Mouse (Mus musculus) frontal cortex, postnatal 10 days (tissue): ENCODE results near the gene Ifi27l2a.
"Not testable (repeated sequence)": the region's sequence is repeated elsewhere in the genome, so short reads cannot be mapped to it uniquely, and the experiment has no call there.

Experiments used
- DNase-seq, 2 experiments: peaks; one replicate each; pipeline ENCODE4 v3.0.0; 2022; ENCODE audit warnings: low spot score in 2 of 2, mixed read lengths in 1 of 2

Ifi27l2a gene

GRCm38 (mm10) chr12:103443524-103443923 is at the start of gene Ifi27l2a:
Gene Ifi27l2a, minus strand, starts transcription at chr12:103443680.
- no peak for DNase-seq

DNA sequence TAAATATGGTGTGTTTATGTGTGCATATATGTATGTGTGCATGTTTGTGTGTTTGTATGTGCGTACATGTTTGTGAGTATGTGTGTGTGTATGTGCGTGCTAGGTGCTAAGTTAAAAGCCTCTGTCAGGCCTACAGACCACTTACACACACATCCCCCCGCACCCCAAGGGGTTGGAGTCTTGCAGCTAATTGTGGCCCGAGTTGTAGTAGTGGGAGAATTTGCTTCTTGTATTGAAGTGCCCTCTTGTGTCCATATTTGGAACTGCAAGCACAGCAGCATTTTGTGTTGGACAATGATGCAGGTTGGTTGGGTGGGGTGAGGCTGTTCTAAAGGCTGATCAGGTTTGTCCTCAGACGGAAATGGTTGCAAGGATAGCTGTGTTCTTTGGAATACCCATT is 49.3 kb upstream of the Ifi27l2a start:
- DNase-seq = peak; percentile 39 to 56

- no peak for DNase-seq
Measured at GRCm38 (mm10) chr12:103491091-103491730, 47.7 kb upstream of the Ifi27l2a start.

GRCm38 (mm10) chr12:103487750-103488149 is 44.3 kb upstream of the Ifi27l2a start:
- no peak for DNase-seq

DNA sequence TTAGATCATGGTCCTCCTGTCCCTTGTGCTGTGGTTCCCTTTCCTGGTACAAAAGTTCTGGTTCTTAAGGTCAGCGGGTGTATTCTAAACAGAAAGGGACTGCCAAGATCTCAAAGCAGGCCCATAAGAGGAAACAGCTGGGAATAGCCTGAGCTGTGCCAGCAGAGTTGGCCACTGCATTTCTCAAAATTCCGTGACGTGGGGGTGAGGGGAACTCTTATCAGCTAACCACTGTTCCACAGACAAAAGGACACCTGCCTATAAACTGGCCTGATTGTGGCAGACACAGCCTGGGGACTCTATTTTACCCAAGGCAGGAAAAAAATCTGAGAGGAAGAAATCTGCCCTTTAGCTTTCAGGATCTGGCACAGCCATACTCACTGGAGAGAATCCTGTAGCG is 43.8 kb upstream of the Ifi27l2a start:
- DNase-seq = no peak

DNA sequence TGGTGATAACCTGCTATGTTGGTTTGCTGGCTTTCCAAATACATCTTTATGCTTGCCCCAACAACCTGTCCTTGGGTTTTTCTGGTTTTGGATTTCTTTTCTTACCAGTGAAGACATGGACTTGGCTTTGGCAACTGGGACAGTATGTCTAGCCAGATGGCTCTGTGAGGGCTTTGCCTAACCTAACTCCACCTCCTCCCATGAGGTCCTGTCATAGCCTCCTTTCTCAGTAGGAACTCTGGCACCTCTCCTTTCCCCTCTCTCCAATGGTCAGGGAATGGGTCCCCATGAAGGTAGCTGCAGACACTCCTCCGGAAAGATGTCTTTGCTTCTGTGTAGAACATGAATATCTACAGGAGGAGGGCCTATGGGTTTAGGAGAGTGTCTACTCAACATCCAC is 43.2 kb upstream of the Ifi27l2a start:
- DNase-seq = no peak

DNA sequence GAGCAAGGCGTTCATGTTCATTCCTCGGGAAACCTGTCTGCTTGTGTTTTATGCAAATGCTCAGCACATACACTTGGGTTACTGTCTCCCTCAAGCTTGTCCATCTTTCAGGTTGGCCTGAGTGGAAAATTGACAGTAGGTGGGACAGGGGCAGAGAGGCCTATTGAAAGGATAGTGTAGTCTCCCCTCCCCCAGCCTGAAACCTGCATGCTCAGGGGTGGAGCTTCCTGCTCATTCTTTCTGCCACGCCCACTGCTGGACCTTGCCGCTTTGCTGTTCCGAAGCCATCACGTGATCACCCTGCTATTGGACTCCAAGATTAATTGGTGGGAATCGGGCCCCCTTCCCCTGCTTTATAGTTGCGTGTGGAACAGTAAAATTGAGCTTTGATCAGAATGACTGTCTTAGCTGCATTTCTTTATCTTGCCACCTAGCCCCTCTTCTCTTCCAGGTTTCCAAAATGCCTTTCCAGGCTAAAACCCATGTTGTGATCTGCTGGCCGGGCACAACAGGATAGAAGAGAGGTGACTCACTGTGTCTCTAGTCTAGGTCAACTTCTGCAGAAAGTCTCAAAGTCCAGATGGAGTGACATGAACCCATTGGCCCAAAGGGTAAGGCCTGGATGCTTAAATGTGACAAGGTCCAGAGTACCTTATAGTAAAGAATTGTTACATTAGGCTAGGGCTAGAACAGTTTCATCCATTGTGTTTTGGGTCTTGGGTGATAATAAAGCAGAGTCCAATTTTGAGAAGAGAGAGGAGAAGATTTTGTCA is 40.9 kb upstream of the Ifi27l2a start:
- DNase-seq = not testable (repeated sequence)

DNA sequence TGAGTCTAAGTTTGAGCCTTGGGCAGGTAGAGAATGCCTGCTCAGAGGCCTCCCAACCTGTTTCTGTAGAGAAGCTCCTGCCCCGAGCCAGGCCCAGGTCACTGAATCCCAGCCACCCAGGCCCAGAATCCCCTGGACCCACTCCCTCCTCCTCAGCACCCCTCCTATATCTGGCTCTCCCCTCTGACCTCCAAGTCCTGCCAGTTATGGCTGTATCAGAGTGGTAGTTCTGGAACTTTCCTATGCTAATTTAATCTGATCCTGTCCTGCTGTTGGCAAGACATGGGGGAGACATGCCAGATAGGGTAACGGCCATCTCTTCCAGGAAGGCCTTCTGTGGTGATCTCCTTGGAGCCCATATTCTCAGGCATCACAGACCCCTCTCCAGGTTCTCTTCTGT is 39.3 kb upstream of the Ifi27l2a start:
- no peak for DNase-seq

- no peak for DNase-seq
Measured at GRCm38 (mm10) chr12:103481671-103482070, 38.2 kb upstream of the Ifi27l2a start.

DNA sequence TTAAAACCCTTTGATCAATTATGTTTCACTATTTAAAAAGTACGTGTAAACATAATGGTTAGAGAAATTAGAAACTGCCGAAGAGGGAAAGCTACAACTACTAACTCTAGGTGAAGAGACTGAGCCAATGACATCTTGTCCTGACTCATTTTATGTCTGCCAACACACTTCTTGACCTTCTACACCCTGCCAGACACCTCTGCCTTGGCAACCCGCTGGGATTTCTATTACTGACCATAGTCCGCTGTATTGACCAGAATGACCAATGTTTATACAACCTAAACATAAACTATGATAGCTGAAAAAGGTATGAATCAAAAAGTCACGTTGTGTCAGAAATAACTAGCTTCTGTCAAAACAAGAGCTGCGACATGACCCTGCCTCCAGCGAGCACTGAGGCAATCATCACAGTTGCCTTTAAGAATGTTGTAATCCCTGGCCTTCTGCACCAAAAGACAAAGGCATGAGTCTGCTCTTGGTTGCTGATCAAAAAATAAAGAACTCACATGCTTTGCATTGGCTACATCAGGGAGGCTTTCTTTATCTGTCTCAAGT is 34.1 kb upstream of the Ifi27l2a start:
- no peak for DNase-seq

DNA sequence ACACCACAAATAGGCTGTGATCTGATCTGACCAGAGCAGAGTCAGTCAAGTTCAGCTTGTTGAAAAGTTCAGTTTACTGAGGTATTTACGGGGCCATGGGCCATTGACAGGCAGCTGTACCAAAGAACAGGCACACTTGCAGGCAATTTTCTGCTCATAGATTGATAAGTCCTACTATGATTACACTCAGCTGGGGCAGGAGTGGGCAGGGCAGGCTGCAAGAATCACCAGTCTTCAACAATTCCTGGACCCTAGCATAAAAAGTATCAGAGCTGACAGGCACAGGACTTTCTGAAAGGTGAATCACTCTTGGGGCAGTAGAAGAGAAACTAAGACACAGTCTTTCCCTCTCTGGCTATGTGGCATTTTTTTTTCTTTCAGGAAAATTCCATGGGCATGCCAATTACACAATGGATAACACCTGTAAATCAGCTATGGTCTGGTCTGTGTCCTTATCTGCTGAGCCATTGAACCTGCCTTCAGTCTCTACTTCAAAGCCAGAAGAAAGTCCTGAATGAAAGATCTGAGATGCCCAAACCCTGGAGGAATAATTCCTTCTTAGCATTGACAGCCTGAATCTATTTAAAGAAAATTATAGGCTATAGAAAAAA is 33.4 kb upstream of the Ifi27l2a start:
- DNase-seq = no peak

GRCm38 (mm10) chr12:103474481-103474880 is 31.0 kb upstream of the Ifi27l2a start:
- DNase-seq = no peak

- no peak for DNase-seq
Measured at GRCm38 (mm10) chr12:103457140-103457539, 13.7 kb upstream of the Ifi27l2a start, which contains the start of gene Ifi27l2b. Gene Ifi27l2b, minus strand, starts transcription at chr12:103457223.

DNA sequence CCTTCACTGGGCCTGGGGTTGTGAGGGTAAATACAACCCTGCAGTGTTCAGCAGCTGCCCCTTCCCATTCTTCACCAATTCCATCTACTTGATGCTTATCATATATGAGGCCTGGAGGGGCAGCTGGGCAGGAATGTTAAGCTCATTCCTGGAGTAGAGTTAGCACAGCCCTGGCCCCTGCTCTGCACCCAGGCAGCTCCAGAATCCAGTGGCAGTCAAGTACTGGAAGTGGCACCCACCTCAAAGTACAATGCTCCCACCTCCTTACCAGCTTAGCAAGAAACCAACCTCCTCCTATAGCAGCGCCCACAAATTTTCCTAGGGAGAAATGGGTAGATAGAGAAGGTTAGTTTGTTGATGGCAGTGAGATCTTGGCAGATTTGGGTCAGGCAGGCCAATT is 13.2 kb upstream of the Ifi27l2a start:
- not testable (repeated sequence) for DNase-seq

DNA sequence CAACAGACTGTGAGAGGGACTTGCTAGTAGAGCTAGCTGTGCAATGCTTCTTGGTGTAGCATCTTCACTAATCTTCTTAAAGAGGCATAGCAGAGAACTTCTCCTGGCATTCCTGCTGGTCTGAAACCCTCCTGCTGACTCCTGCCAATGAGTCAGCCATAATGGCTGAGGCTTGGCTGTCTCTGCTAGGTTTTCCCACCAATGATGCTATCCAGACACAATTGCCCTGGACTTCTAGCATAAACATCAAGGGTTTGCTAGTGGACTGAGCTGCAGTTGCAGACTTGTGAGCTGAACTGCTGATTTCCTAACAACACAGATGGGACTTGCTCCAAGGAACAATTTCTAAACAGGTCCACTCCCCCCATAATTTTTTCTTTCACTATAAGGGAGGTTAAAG is 9.9 kb upstream of the Ifi27l2a start:
- DNase-seq = no peak

- no peak for DNase-seq
Measured at GRCm38 (mm10) chr12:103445060-103445459, 1.6 kb upstream of the Ifi27l2a start.

DNA sequence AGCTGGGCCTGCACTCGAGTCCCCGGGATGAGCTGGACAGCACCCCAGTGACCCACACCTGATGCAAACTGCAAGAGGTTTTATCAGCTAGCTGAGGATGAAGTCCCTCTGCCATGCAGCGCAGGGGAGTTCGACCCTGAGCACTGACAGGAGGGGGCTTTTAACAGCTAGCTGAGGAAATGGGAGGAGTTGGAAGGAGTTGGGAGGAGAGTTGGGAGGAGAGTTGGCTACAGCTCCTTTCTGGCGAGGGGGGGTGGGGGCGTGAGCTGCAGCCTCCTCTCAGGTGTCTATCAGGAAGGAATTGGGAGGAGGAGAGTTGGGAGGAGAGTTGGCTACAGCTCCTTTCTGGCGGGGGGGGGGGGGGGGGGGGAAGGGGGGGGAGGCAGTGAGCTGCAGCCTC is 781 bp upstream of the Ifi27l2a start:
- DNase-seq = not testable (repeated sequence)

DNA sequence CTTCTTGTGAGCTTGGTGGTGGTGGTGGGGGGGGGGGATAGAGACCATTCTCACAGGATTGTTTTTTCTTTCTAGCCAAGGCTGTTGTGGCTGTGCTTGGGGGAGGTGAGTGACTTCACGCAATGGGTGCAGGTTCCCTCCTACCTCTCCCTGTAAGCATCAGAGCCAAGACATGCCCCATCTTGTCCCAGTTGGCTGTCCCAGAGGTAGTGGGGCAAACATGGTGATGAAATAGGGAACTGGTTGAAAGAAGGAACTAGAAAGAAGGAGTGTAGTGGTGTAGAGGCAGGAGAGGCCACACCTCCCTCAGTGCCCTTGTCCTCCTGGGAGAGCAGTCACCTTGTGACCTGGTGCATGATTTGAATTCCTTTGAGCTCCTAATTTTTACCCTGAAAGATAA is 5.9 kb downstream of the Ifi27l2a start:
- DNase-seq = no peak

DNA sequence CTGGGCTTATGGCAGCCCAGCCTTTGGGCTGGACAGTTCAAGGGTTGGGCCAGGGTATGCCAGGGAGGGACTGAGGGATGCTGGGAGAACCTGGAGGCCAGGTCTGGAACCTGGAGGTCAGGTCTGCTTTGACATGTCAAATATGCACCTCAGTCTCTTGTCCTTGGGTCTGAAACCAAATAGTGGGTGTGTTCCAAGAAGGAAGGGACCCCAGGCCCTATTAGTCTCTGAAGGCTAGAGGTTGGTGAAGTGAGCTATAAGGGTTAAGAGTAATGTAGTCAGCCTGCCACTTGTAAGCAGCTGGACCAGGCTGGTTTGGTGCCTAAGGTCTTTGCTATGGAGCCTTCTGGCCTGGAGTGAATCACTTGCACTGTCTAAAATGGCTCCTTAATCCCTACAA is 8.6 kb downstream of the Ifi27l2a start:
- no peak for DNase-seq

DNA sequence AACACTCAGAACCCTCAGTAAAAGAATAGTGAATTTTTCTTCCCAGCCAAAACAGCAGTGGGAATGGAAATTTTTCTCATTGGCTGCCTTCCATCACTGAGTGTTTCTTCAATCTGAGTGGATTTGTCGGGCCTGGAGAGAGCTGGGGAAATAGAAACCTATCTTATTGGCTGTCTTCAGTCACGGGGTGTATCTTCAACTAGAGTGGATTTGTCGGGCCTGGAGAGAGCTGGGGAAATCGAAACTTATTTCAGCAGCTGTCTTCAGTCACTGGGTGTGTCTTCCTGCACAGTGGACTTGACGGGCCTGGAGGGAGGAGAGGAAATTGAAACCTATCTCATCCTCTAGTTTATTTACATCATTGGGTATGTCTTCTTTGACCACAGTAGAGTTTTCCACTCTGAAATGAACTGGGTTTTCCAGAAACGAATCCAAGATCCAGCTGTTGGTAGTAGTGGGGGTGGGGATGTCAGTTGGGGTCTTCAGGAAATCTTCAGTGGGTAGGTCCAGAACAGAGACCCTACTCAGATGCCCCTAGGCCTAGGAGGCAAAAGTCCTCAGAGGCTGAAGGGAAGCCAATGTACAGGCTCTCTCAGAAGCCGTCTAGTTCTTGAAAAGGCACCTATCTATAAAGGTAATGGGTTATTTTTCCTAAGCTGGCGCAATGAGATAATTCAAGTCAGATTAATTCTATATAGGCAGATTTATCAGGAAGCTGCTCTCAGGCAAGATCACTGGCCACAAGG is 9.3 kb downstream of the Ifi27l2a start, which contains the start of gene Ifi27:
TSS of gene Ifi27 (plus strand) at position 226 of the 746 bp plus-strand sequence.
- DNase-seq = no peak

- DNase-seq = no peak
Measured at GRCm38 (mm10) chr12:103433430-103433829, 10.1 kb downstream of the Ifi27l2a start.

- no peak for DNase-seq
Measured at GRCm38 (mm10) chr12:103426710-103427109, 16.8 kb downstream of the Ifi27l2a start.
